Mouse (Mus musculus): ENCODE measurements around the gene Eral1. TPM values are rescaled to one million over a fixed set of nuclear protein-coding genes. Genes with fewer than 3 reads are reported as not detected.

The Eral1 gene
- 12.8 and 15.0 TPM in 2 replicates for polyA plus RNA-seq (2015; fragmentation: Nextera tagmentation; extraction: Ambion mirVana)

DNA sequence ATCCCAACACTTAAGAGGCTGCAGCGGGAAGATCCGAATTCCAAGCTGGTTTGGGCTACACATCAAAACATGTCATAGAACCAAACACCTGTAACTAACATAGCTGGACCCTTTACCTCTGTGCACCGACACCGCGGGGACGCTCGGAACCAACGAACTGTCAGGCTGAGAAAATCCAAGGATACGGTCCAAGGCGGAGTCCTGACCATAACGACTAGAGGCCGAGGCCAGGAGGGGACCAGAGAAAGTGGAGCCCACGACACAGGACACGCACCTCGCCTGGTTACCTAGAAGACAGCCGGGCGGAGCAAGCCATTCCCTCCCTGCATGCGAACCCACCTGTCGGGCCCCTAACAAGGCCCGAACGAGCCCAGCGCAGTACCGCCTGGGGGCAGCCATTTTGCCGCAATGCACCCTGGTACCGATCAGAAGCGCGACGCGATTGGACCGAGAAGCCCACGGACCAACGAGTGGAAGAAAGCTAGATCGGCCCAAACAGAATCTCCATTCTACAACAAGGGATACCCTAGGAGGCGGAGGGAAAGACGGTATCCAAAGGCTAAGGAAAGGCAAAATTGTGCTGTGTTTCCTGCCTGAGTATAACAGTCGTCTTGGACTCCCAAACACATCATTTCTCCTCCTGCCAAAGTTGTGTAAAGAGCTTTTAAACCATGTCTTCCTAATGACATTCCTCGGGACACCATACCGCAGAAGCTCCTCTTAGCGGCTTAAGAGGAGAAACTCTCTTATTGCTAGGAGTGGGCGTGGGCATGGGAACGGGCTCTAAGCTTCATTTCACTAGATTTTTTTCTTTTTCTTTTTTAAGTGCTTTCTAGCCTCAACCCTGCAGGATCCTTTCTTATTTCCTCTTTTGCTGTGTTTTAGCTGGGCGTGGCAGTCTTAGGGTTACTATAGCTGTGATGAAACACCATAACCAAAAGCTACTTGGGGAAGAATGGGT, at the start of gene Eral1:
Eral1 (minus strand) TSS at position 423 of the 961 bp plus-strand sequence.
- Histone ChIP-seq H3K9me3 (ENCODE audit: control insufficient read depth, low read length) (no peaks in the 10 kb centered on the region), H3K4me1 (replicated peaks; ENCODE audit: control insufficient read depth, insufficient read depth) (0 out of 2 replicates have a peak, but pooled peaks cover 2% of the 10 kb centered on the region), H3K27me3 (ENCODE audit: control insufficient read depth, insufficient read depth, low read length) (no peaks in the 10 kb centered on the region), H3K36me3 (ENCODE audit: control insufficient read depth, insufficient read depth, low read length) (peaks cover 7% of the 10 kb centered on the region; the same call in 1 of the 2 replicates), H3K4me3 (ENCODE audit: low read depth, low read length) (peak within 1 kb of the TSS; percentile 85), H3K9ac (ENCODE audit: low read length) (peak within 1 kb of the TSS; percentile 89), H3K27ac (replicated peaks) (peak within 1 kb of the TSS; percentile 73), H3K4me2 (replicated peaks; ENCODE audit: low read depth) (peak within 1 kb of the TSS; percentile 84)
- peak; percentile 85 for DNase-seq (ENCODE audit: low spot score)
- TF ChIP-seq CTCF (IDR thresholded peaks at IDR 0.05; ENCODE audit: low read depth) (peak; percentile 5; the same call in 1 of the 2 replicates), EP300 (optimal IDR thresholded peaks at IDR 0.05) (no peak)
- peak; percentile 96 for ATAC-seq (ENCODE audit: low FRiP score, low TSS enrichment)
- WGBS, result under 1% methylated on average over 42 of the region's 42 CpGs

DNA sequence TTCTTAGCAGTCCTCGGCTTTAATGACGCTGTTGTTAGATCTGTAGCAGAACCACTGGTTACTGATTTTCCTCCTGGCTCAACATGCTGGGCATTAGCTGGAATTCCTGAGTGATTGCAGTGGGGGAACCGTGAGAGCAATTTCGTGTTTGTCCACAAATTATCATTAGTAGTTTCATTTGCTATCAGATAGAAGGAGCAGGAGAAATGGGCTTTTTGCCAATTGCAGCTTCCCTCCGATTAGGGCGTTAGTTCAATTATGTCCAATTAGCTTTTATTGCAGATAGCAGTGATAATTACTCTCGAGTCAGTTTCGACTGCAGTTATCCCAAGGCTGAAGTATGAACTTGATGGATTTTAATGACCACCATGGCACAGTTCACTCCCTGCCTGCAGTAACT, 49.3 kb upstream of the Eral1 start:
- TF ChIP-seq CTCF (IDR thresholded peaks at IDR 0.05; ENCODE audit: low read depth) (no peak), EP300 (optimal IDR thresholded peaks at IDR 0.05) (no peak)

DNA sequence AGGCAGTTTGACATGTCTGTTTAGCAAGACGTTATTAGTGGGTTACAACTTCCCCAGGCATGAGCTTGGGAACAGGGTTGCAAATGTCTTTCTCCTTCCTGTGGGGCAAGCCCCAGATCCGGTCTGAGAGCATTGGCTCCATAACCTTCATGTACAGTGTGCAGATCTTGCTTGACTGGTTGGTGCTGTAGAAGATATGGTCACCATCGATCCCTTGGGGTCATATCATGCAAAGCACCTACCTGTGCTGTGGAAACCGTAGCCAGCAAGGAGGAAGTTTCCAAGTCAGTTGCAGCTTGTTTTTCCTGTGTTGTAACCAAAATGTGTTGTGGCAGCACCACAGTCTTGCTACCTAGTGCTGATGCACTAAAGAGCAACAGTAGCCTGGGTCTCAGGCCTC, 46.6 kb upstream of the Eral1 start:
- TF ChIP-seq CTCF (IDR thresholded peaks at IDR 0.05; ENCODE audit: low read depth) (no peak), EP300 (optimal IDR thresholded peaks at IDR 0.05) (no peak)
- WGBS, result 56% methylated on average over 4 of the region's 4 CpGs
- no peak for DNase-seq (ENCODE audit: low spot score)
- Histone ChIP-seq H3K9me3 (ENCODE audit: control insufficient read depth, low read length) (no peaks in the 10 kb centered on the region), H3K4me1 (replicated peaks; ENCODE audit: control insufficient read depth, insufficient read depth) (no peaks in the 10 kb centered on the region), H3K36me3 (ENCODE audit: control insufficient read depth, insufficient read depth, low read length) (no peaks in the 10 kb centered on the region), H3K27ac (replicated peaks) (no peak overlapping the region), H3K27me3 (ENCODE audit: control insufficient read depth, insufficient read depth, low read length) (no peaks in the 10 kb centered on the region), H3K9ac (ENCODE audit: low read length) (no peak overlapping the region), H3K4me2 (replicated peaks; ENCODE audit: low read depth) (no peak overlapping the region), H3K4me3 (ENCODE audit: low read depth, low read length) (no peak overlapping the region)
- no peak for ATAC-seq (ENCODE audit: low FRiP score, low TSS enrichment)

More for the DNA sequence above, 49.3 kb upstream of the Eral1 start:
- no peak overlapping the region for H3K27ac ChIP-seq (replicated peaks)
- H3K4me2 ChIP-seq (replicated peaks; ENCODE audit: low read depth), result no peak overlapping the region
- no peaks in the 10 kb centered on the region for H3K36me3 ChIP-seq (ENCODE audit: control insufficient read depth, insufficient read depth, low read length)
- no peak for DNase-seq (ENCODE audit: low spot score)
- no peak for ATAC-seq (ENCODE audit: low FRiP score, low TSS enrichment)
- no peaks in the 10 kb centered on the region for H3K4me1 ChIP-seq (replicated peaks; ENCODE audit: control insufficient read depth, insufficient read depth)
- no peaks in the 10 kb centered on the region for H3K9me3 ChIP-seq (ENCODE audit: control insufficient read depth, low read length)
- WGBS, result 72% methylated on average over 8 of the region's 8 CpGs
- no peak overlapping the region for H3K9ac ChIP-seq (ENCODE audit: low read length)
- no peak overlapping the region for H3K4me3 ChIP-seq (ENCODE audit: low read depth, low read length)
- no peaks in the 10 kb centered on the region for H3K27me3 ChIP-seq (ENCODE audit: control insufficient read depth, insufficient read depth, low read length)

DNA sequence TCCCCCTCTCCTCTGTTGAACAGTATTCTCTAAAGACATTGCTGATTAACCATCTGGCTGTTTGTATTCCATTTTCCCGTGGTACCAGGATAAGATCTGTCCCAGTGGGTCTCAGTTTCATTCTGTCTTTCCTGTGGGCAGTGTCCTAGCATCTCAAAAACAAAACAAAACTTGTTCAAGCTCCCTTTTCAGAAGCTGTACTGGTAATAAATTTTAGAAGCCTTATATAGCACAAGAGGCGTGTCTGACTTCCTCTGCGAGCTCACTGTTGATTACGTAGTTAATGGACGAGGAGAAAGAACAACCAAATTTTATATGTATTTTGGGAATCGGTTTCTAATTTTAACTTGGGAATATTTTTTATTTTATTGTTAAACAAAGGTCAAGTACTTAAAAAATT, 45.5 kb upstream of the Eral1 start:
- Histone ChIP-seq H3K4me3 (ENCODE audit: low read depth, low read length) (no peak overlapping the region), H3K4me2 (replicated peaks; ENCODE audit: low read depth) (no peak overlapping the region), H3K27me3 (ENCODE audit: control insufficient read depth, insufficient read depth, low read length) (no peaks in the 10 kb centered on the region), H3K36me3 (ENCODE audit: control insufficient read depth, insufficient read depth, low read length) (no peaks in the 10 kb centered on the region), H3K9me3 (ENCODE audit: control insufficient read depth, low read length) (no peaks in the 10 kb centered on the region), H3K27ac (replicated peaks) (0 out of 2 replicates have a peak overlapping the region, but pooled peaks have one; percentile 5), H3K4me1 (replicated peaks; ENCODE audit: control insufficient read depth, insufficient read depth) (0 out of 2 replicates have a peak, but pooled peaks cover 3% of the 10 kb centered on the region), H3K9ac (ENCODE audit: low read length) (no peak overlapping the region)
- ATAC-seq (ENCODE audit: low FRiP score, low TSS enrichment) (no peak), DNase-seq (ENCODE audit: low spot score) (no peak)
- TF ChIP-seq CTCF (IDR thresholded peaks at IDR 0.05; ENCODE audit: low read depth) (no peak), EP300 (optimal IDR thresholded peaks at IDR 0.05) (no peak)
- WGBS, result 56% methylated on average over 6 of the region's 6 CpGs

DNA sequence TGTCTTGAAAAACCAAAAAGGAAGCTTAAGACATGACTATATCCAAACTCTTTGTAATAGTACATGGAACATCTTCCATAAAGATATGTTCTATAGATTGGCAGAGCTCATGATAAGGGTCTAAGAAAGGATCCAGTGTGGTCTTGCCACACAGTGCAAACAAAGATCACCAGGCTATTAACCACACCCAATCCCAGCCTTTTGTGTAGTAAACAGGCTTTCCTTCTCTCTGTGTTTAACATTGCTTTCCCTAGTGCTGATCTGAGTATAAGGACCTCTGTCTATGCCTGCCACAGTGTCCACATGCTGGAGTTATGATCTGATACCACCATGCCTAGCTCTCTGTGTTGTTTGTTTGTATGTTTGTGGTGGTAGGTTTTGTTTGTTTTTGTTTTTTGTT, 43.6 kb upstream of the Eral1 start:
- H3K4me3 ChIP-seq (ENCODE audit: low read depth, low read length), result no peak overlapping the region

DNA sequence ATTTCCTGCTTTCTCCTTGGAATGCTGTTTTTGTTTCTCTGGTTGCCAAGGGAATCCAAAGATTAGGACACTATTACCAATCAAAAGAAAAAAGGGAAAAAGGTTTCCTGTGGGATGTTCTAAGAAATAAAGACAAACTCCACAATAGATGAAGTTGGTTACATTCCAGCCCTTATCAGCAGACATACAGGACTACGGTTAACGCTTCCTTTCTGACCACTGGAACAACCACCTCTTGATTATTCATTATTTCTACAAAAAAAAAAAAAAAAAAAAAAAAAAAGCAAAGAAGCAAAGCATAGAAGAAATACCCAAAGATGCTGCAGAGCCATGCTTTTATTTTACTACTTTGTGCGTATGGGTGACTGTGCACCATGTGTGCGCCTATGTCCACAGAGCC, 42.6 kb upstream of the Eral1 start:
- H3K4me2 ChIP-seq (replicated peaks; ENCODE audit: low read depth), result no peak overlapping the region
- TF ChIP-seq EP300 (optimal IDR thresholded peaks at IDR 0.05) (no peak), CTCF (IDR thresholded peaks at IDR 0.05; ENCODE audit: low read depth) (no peak)
- WGBS, result 87% methylated on average over 4 of the region's 4 CpGs
- no peaks in the 10 kb centered on the region for H3K9me3 ChIP-seq (ENCODE audit: control insufficient read depth, low read length)
- no peak overlapping the region for H3K27ac ChIP-seq (replicated peaks)
- no peak overlapping the region for H3K4me3 ChIP-seq (ENCODE audit: low read depth, low read length)
- ATAC-seq (ENCODE audit: low FRiP score, low TSS enrichment) (no peak), DNase-seq (ENCODE audit: low spot score) (no peak)
- H3K27me3 ChIP-seq (ENCODE audit: control insufficient read depth, insufficient read depth, low read length), result no peaks in the 10 kb centered on the region
- H3K9ac ChIP-seq (ENCODE audit: low read length), result no peak overlapping the region
- no peaks in the 10 kb centered on the region for H3K36me3 ChIP-seq (ENCODE audit: control insufficient read depth, insufficient read depth, low read length)
- 0 out of 2 replicates have a peak, but pooled peaks cover 3% of the 10 kb centered on the region for H3K4me1 ChIP-seq (replicated peaks; ENCODE audit: control insufficient read depth, insufficient read depth)

More for the DNA sequence above, 43.6 kb upstream of the Eral1 start:
- no peak for ATAC-seq (ENCODE audit: low FRiP score, low TSS enrichment)
- Histone ChIP-seq H3K4me2 (replicated peaks; ENCODE audit: low read depth) (no peak overlapping the region), H3K9me3 (ENCODE audit: control insufficient read depth, low read length) (no peaks in the 10 kb centered on the region), H3K27me3 (ENCODE audit: control insufficient read depth, insufficient read depth, low read length) (no peaks in the 10 kb centered on the region), H3K4me1 (replicated peaks; ENCODE audit: control insufficient read depth, insufficient read depth) (0 out of 2 replicates have a peak, but pooled peaks cover 3% of the 10 kb centered on the region), H3K9ac (ENCODE audit: low read length) (no peak overlapping the region), H3K27ac (replicated peaks) (no peak overlapping the region), H3K36me3 (ENCODE audit: control insufficient read depth, insufficient read depth, low read length) (no peaks in the 10 kb centered on the region)
- no peak for TF ChIP-seq EP300 (optimal IDR thresholded peaks at IDR 0.05)
- no peak for TF ChIP-seq CTCF (IDR thresholded peaks at IDR 0.05; ENCODE audit: low read depth)
- DNase-seq (ENCODE audit: low spot score), result no peak
